Mouse (Mus musculus) layer of hippocampus, adult 11-12 months (tissue): ENCODE results near the gene Mgat3.

Experiments
- DNase-seq: peaks from one replicate; pipeline ENCODE4 v3.0.0; 2022; ENCODE audit warnings: low spot score

Mgat3 gene

GRCm38 (mm10) chr15:80225796-80226195 lies 52.3 kb downstream of the Mgat3 start:
- DNase-seq: peak; percentile 68

- no peak for DNase-seq
Observed at GRCm38 (mm10) chr15:80228071-80228800, 54.7 kb downstream of the Mgat3 start.

DNA sequence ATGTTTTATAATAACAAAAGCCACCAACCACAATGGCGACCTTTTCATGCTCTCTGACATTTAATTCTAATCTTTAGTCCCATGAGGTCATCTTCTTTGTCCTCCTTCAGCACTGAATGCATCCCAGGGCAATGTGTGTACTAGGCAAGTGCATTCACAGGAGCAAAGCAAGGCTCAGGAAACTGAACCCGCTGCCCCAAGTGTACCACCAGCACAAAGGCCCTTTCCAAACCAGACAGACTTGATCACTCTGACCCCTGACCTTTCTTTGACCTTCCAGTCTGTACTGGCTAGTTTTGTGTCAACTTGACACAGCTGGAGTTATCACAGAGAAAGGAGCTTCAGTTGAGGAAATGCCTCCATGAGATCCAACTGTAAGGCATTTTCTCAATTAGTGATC lies 58.8 kb downstream of the Mgat3 start:
- no peak for DNase-seq

GRCm38 (mm10) chr15:80233053-80233452 lies 59.5 kb downstream of the Mgat3 start:
- no peak for DNase-seq

GRCm38 (mm10) chr15:80233733-80234509 lies 60.4 kb downstream of the Mgat3 start, which contains the start of gene Mief1:
Mief1 (plus strand) TSS chr15:80234018.
- DNase-seq: peak; percentile 98

GRCm38 (mm10) chr15:80235535-80235934 lies 62.0 kb downstream of the Mgat3 start, which contains the start of gene AC140267.1:
AC140267.1 (plus strand) TSS chr15:80235835.
- DNase-seq: no peak

DNA sequence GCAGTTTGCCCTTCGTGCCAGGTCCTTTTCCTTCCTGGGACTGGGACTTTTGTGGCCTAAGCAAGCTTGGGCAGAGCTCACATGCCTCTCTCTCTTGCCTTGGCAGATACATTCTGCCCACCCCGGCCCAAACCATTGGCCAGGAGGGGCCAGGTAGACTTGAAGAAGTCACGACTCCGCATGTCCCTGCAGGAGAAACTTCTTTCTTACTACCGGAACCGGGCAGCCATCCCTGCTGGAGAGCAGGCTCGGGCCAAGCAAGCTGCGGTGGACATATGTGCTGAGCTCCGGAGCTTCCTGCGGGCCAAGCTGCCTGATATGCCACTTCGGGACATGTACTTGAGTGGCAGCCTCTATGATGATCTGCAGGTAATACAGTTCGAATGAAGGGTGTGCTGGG lies 74.6 kb downstream of the Mgat3 start:
- DNase-seq: no peak

DNA sequence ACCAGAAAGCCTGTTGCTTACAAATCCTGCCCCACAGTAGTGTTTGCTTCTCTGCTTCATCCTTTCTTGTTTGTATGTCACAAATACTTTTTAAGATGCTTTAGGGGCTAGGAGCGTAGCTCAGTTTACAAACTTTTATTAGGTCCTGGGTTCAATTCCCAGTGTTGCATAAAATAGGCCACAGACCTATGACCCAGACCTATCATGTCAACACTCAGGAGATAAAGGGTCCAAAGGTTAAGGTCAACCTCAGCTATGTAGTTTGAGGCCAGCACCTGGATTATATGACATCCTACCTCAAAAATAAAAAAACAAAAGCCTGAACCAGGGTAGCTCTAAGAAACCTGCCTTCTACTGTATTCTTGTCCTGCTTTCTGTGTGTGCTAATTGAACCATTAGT lies 75.1 kb downstream of the Mgat3 start:
- no peak for DNase-seq

GRCm38 (mm10) chr15:80249672-80250071 lies 76.2 kb downstream of the Mgat3 start:
- no peak for DNase-seq

- no peak for DNase-seq
Observed at GRCm38 (mm10) chr15:80250586-80250985, 77.1 kb downstream of the Mgat3 start.

DNA sequence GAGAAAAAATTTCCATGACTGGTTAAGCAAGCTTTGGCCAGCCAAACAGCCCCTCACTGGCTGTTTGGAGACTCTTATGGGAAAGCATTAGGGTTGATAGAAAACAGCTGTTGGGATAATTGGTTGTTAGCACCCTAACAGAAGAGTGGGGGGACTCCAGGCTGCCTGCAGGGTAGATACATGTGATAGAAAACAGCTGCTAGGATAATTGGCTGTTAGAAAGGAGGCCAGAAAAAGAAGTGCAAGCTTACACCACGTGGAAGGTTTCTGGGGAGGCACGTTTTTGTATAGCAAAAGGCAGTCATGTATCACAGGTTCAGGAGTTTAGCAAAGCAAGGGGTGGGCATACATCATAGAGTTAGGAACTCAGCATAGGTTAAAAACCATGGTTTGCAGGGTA lies 80.0 kb downstream of the Mgat3 start:
- no peak for DNase-seq

DNA sequence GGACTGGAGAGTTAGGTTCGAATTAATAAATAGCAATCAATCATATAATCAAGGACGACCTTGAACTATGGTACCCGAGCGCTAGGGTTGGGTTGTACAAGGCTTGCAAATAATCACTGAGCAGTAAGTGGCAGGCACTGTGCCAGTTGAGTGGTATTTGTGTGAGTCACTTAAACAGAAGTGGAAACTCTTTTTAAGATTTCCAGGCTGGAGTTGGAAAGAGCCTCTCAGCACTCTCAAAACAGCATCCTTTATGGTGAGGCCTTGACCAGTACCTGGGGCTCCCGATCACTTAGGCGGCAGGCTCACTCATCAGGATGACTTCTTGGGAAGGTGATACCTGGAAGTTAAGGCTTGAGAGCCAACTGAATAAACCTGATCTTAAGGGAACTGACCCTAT lies 80.7 kb downstream of the Mgat3 start:
- DNase-seq: no peak

DNA sequence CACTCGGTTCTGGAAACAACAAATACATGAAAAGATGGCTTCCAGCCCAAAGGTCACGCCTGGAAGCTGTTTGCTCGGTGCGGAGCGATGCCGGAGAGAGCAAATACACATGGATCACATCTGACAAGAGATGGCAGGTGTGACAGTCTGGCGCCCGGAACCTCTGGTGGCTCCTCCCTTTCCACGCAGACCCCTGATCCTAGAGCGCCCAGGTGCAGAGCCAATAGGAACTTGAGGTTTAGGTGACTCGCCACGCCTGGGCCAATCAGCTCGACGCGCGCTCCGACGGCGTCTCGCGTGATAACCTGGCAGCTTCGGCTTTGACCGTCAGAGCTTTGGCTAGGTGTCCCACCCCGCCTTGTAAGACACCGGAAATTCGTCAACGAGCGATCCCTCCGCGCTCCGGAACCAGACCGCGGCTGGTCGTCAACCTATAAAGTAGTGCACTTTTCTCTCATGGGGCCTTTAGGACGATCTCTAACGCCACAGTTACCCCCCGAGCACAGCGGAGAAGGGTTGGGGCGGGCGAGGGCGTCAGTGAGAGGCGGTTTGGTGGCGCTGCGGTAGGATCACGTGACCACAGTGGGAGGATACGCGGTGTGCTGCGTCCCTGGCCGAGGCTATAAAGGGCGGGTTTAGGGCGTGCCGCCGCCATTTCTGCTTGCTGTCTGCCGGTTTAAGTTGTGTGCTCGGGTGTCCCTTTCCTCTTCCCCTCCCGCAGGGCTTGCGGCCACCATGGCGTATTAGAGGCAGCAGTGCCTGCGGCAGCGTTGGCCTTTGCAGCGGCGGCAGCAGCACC lies 81.5 kb downstream of the Mgat3 start, which contains the start of gene Atf4:
Gene Atf4 (plus strand): TSS at position 338 of the 799 bp plus-strand sequence.
- DNase-seq: peak; percentile 99

DNA sequence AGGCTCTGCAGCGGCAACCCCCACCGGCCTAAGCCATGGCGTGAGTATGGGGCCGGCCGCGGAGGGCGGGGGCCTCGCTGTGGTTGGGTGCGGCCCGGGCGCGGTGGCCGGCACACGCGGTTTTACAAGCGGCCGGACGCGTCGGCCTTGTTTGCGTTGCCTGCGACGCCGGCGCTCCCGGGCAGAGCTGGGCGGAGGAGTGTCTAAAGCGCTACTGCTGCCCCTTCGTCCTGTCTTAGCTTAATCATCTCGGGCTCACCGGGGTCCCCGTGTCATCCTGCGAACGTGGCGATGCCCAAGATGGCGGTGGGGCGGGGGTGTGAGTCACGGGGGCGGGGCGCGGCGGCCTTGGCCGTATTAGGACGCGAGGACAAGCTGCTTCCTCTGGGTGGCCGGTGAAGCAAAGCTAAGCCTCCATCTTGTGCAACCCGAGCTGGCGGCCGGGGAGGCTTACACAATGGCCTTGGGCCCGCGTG lies 82.2 kb downstream of the Mgat3 start:
- DNase-seq: peak; percentile 75

DNA sequence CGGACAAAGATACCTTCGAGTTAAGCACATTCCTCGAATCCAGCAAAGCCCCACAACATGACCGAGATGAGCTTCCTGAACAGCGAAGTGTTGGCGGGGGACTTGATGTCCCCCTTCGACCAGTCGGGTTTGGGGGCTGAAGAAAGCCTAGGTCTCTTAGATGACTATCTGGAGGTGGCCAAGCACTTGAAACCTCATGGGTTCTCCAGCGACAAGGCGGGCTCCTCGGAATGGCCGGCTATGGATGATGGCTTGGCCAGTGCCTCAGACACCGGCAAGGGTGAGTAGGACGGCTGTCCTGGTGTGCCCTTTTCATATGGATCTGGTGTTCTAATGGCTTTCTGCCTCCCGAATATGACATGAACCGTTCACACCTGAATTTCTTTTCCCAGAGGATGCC lies 82.7 kb downstream of the Mgat3 start:
- no peak for DNase-seq

- DNase-seq: no peak
Observed at GRCm38 (mm10) chr15:80256656-80257601, 83.4 kb downstream of the Mgat3 start.

DNA sequence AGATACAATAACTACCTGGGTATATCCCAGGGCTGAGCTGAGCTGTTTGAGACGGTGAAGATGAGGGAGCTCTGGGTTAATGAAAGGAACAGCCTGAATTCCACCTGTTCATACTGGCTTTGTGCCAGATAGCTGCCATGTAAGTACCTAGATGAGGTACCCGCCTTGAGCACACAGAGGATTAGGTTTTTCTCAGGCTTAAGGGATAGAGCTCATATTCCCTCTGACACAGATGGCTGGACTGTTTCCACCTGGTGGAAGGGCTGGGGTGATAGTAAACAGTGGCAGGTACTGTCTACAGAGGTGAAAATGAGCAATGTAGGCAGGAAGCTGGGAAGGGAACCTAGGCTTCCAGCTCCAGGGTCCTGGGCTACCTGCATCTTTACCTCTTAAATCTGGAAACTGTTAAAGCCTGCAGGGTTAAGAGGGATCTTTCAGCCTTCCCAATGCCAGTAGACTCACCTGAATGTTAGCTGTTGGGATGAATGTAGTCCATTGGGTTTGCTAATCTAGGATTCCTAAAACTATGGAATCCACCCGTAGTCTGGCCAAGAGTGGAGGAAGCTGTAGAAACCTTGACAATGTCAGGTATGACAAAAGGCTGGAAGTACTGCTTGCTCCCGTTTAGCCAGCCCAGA lies 84.2 kb downstream of the Mgat3 start:
- no peak for DNase-seq

- peak; percentile 33 for DNase-seq
Observed at GRCm38 (mm10) chr15:80258240-80259170, 85.0 kb downstream of the Mgat3 start.

DNA sequence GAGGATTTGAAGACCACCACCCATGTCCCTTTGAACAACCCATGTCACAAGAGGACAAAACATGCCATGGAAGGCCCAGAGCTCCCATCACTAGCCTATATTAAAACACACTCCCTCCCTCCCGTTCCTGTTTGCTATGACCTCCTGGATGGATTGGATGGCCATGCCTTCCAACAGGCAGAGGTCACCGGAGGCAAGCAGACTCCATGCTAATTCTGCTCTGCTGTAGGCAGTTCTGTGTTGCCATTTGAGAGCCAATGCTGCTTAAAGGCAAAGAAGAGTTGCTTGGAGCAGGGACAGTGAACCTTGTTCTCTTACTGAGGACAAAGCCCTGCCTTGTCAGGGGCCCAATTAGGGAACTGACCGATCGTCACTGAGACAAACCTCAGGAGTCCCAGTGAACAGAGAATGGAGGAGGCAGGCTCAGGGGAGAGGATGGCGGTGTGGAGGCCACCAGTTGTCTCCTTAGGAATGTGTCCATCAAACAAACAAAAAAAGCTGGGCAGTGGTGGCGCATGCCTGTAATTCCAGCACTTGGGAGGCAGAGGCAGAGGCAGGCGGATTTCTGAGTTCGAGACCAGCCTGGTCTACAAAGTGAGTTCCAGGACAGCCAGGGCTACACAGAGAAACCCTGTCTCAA lies 86.0 kb downstream of the Mgat3 start:
- DNase-seq: no peak
